Mouse (Mus musculus) hindbrain, embryonic 11.5 days (tissue): ENCODE measurements at regions not wholly inside any gene's neighbourhood (a gene's known extent, or its start where the extent isn't known, plus 50 kb on each side); places are given as distances from the start of the nearest gene placed in this dataset.

Source experiments
- ATAC-seq: fragments of 200-750 bp; cut with Nextera tagmentation; 2 replicates; pipeline ENCODE4 v1.8.0; 2017; ENCODE audit warnings: mild to moderate bottlenecking, moderate TSS enrichment, moderate library complexity; ENCODE audit not compliant: low FRiP score
- DNase-seq: peaks from one replicate; pipeline ENCODE4 v3.0.0-alpha.2; 2015; ENCODE audit warnings: low spot score
- H3K27ac ChIP-seq: fragments of 300-500 bp; sonication (generic); 2 replicates; pipeline ENCODE4 v1.5.1; 2014; ENCODE audit warnings: mild to moderate bottlenecking, low read depth, low read length
- H3K27me3 ChIP-seq: fragments of 300-500 bp; sonication (generic); 2 replicates; pipeline ENCODE4 v1.6.1; 2014; ENCODE audit warnings: mild to moderate bottlenecking, low read length, moderate library complexity, mixed read lengths; ENCODE audit not compliant: control insufficient read depth, insufficient read depth
- H3K36me3 ChIP-seq: fragments of 300-500 bp; sonication (generic); 2 replicates; pipeline ENCODE4 v1.6.1; 2014; ENCODE audit warnings: mild to moderate bottlenecking, low read length, moderate library complexity, mixed read lengths; ENCODE audit not compliant: control insufficient read depth, insufficient read depth
- H3K4me1 ChIP-seq: fragments of 300-500 bp; sonication (generic); replicated peaks from 2 replicates; pipeline ENCODE4 v1.6.1; 2014; ENCODE audit warnings: low read length, mixed read lengths; ENCODE audit not compliant: control insufficient read depth, insufficient read depth
- H3K4me2 ChIP-seq: fragments of 300-500 bp; sonication (generic); replicated peaks from 2 replicates; pipeline ENCODE4 v1.6.1; 2014; ENCODE audit warnings: mild to moderate bottlenecking, low read depth, low read length
- H3K4me3 ChIP-seq: fragments of 300-500 bp; sonication (generic); 2 replicates; pipeline ENCODE4 v1.5.1; 2014; ENCODE audit warnings: low read depth, low read length
- H3K9ac ChIP-seq: fragments of 300-500 bp; sonication (generic); 2 replicates; pipeline ENCODE4 v1.6.1; 2014; ENCODE audit warnings: low read depth, low read length
- H3K9me3 ChIP-seq: fragments of 300-500 bp; sonication (generic); 2 replicates; pipeline ENCODE4 v1.6.1; 2016; ENCODE audit warnings: low read length; ENCODE audit not compliant: control insufficient read depth
- WGBS: fragments of 180-500 bp; shearing (Covaris S2); extraction: QIAGEN DNeasy Blood & Tissue Kit; methylation state at CpG from one replicate; pipeline ENCODE4 v1.1.7; 2014; 5-methylcytosine and 5-hydroxymethylcytosine counted together

- no peak overlapping the region for H3K4me2 ChIP-seq
- H3K4me3 ChIP-seq = no peak overlapping the region
- H3K4me1 ChIP-seq = no peaks in the 10 kb centered on the region
- no peak overlapping the region for H3K9ac ChIP-seq
- no peaks in the 10 kb centered on the region for H3K36me3 ChIP-seq
- WGBS = 84% methylated on average over 6 of the region's 6 CpGs
- H3K27me3 ChIP-seq = no peaks in the 10 kb centered on the region
- H3K9me3 ChIP-seq = no peaks in the 10 kb centered on the region
- no peak for DNase-seq
- no peak for ATAC-seq
- H3K27ac ChIP-seq = no peak overlapping the region
Observed at GRCm38 (mm10) chr13:52735453-52735933, 152.5 kb downstream of the Syk start.

- H3K9me3 ChIP-seq = no peaks in the 10 kb centered on the region
- no peak overlapping the region for H3K4me3 ChIP-seq
- H3K4me1 ChIP-seq = no peaks in the 10 kb centered on the region
- ATAC-seq = no peak
- no peak overlapping the region for H3K4me2 ChIP-seq
- H3K9ac ChIP-seq = no peak overlapping the region
- no peak for DNase-seq
- H3K27me3 ChIP-seq = no peaks in the 10 kb centered on the region
- H3K36me3 ChIP-seq = no peaks in the 10 kb centered on the region
- no peak overlapping the region for H3K27ac ChIP-seq
- 68% methylated on average over 19 of the region's 19 CpGs for WGBS
Observed at GRCm38 (mm10) chr13:52735934-52736523, 153.1 kb downstream of the Syk start.

DNA sequence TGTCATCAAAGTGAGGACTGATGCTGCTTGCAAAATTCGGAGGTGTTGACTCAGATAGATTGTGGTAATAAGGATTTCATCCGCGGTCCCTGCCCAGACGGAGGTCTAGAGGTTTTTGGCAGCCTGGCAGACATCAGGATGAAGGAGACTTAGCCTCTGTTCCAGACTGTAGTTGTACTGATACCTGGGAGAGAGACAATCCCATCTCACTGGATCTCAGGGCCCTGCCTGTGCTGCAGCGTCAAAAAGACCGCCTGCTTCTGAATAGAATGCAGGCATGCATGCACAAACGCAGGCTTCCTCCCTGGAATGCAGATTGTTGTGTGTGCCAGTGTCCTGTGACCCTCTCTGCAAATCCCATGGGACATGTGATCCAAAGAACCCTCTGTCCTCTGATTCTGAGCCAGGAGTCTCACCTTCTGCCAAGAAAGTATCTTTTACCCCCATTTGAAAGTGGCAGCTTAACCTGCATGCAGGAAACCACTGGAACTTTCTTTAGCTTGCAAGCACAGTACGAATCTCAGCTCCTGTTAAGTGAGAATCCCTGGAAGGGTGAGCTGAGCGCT is 155.2 kb downstream of the Syk start:
- no peak for DNase-seq

GRCm38 (mm10) chr13:52741371-52741770 is 158.4 kb downstream of the Syk start:
- Histone ChIP-seq H3K36me3 (no peaks in the 10 kb centered on the region), H3K4me2 (no peak overlapping the region), H3K27me3 (no peaks in the 10 kb centered on the region), H3K9me3 (no peaks in the 10 kb centered on the region), H3K27ac (no peak overlapping the region), H3K4me3 (no peak overlapping the region), H3K4me1 (no peaks in the 10 kb centered on the region), H3K9ac (no peak overlapping the region)
- ATAC-seq (no peak), DNase-seq (no peak)
- WGBS = 83% methylated on average over 4 of the region's 4 CpGs

More for the DNA sequence above, 155.2 kb downstream of the Syk start:
- Histone ChIP-seq H3K9ac (no peak overlapping the region), H3K9me3 (no peaks in the 10 kb centered on the region), H3K4me3 (no peak overlapping the region), H3K36me3 (no peaks in the 10 kb centered on the region), H3K27ac (no peak overlapping the region), H3K27me3 (no peaks in the 10 kb centered on the region), H3K4me1 (no peaks in the 10 kb centered on the region), H3K4me2 (no peak overlapping the region)
- 70% methylated on average over 9 of the region's 9 CpGs for WGBS
- no peak for ATAC-seq

DNA sequence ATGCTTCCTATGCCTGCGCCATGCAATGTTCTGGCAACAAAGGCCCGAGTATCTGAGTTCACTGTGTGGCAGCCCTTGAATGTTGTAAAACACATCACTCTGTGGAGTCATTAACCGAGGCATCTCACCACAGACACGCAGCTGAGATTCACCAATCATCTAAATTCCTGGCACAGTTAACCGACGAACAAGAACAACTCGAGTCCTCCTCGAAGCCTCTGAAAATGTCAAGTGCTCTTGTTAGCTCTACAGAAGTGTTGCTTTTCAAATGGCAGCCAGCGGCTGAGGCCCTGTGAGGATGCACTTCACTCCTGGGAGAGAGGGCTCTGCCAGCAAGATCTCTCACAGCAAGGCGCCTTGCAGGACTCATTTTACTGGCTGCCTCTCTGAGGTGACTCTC is 173.0 kb downstream of the Syk start:
- WGBS = 76% methylated on average over 10 of the region's 10 CpGs
- no peak for DNase-seq

GRCm38 (mm10) chr13:52765508-52766181 is 163.8 kb downstream of the Auh start:
- H3K27me3 ChIP-seq = no peaks in the 10 kb centered on the region
- H3K4me1 ChIP-seq = no peaks in the 10 kb centered on the region
- H3K36me3 ChIP-seq = no peaks in the 10 kb centered on the region
- peak; percentile 13 for DNase-seq
- 45% methylated on average over 13 of the region's 13 CpGs for WGBS
- no peak overlapping the region for H3K4me2 ChIP-seq
- no peaks in the 10 kb centered on the region for H3K9me3 ChIP-seq
- no peak overlapping the region for H3K27ac ChIP-seq
- no peak overlapping the region for H3K9ac ChIP-seq
- no peak overlapping the region for H3K4me3 ChIP-seq
- no peak for ATAC-seq

More for the DNA sequence above, 173.0 kb downstream of the Syk start:
- Histone ChIP-seq H3K4me1 (no peaks in the 10 kb centered on the region), H3K27me3 (no peaks in the 10 kb centered on the region), H3K27ac (no peak overlapping the region), H3K36me3 (no peaks in the 10 kb centered on the region), H3K9me3 (no peaks in the 10 kb centered on the region), H3K9ac (no peak overlapping the region), H3K4me3 (no peak overlapping the region), H3K4me2 (no peak overlapping the region)
- no peak for ATAC-seq

DNA sequence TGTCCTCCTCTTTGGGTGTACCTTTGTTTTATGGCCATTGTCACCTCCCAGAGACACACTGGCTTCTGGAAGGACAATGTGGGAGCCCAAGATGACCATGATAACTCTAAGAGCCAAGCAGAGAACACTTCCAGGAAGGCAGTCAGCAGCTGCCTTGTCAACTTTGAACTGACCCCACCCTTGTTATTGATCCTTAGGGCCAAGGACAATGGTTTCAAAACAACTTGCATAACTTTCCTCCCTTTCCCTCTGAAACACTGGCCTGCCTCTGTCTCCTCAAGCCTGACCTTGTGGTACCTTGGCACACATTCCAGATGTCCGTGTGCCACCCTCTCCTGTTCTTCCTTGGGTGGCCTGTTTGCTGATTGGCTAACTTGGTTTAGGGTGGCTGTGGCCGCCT is 163.2 kb downstream of the Auh start:
- Histone ChIP-seq H3K9ac (no peak overlapping the region), H3K27me3 (no peaks in the 10 kb centered on the region), H3K36me3 (no peaks in the 10 kb centered on the region), H3K4me3 (no peak overlapping the region), H3K4me1 (no peaks in the 10 kb centered on the region), H3K9me3 (no peaks in the 10 kb centered on the region), H3K27ac (no peak overlapping the region), H3K4me2 (no peak overlapping the region)
- DNase-seq (no peak), ATAC-seq (no peak)
- 72% methylated on average over 2 of the region's 2 CpGs for WGBS

- DNase-seq (no peak), ATAC-seq (no peak)
- Histone ChIP-seq H3K9me3 (no peaks in the 10 kb centered on the region), H3K27ac (no peak overlapping the region), H3K27me3 (no peaks in the 10 kb centered on the region), H3K4me3 (no peak overlapping the region), H3K36me3 (no peaks in the 10 kb centered on the region), H3K9ac (no peak overlapping the region), H3K4me1 (no peaks in the 10 kb centered on the region), H3K4me2 (no peak overlapping the region)
- 96% methylated on average over 8 of the region's 8 CpGs for WGBS
Observed at GRCm38 (mm10) chr13:52769956-52770355, 159.5 kb downstream of the Auh start.

DNA sequence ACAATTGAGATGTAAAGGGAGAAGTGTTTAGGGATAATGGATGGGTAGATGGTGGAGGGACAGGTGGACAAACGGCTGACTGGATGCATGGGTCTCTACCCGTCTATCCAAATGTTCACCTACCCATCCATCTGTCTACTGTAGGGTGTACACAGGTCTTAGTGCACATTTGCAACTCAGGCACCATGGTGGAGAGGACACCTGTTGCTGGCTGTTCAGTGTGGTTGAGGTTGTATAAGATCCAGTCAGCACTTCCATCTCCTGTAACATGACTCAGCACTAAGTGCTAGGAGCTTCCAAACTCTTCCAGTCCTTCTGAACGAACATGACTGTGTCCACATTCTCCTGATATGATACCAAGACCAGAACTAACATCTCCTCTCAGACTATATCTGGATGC is 158.0 kb downstream of the Auh start:
- Histone ChIP-seq H3K4me2 (no peak overlapping the region), H3K36me3 (no peaks in the 10 kb centered on the region), H3K9me3 (no peaks in the 10 kb centered on the region), H3K4me1 (no peaks in the 10 kb centered on the region), H3K27me3 (no peaks in the 10 kb centered on the region), H3K9ac (no peak overlapping the region), H3K4me3 (no peak overlapping the region), H3K27ac (no peak overlapping the region)
- no peak for ATAC-seq
- WGBS = 90% methylated on average over 3 of the region's 3 CpGs
- DNase-seq = no peak
